Comparison of ENCODE assay signal across 10 mouse cellular contexts in genomic region chr11:59300185-59300584, GRCm38 (mm10). TPM values are rescaled to one million over a fixed set of nuclear protein-coding genes. Genes with fewer than 3 reads are reported as not detected.
DNase-seq lines count a peak whose midpoint lies in the region; ATAC-seq and TF ChIP-seq lines count a peak whose summit lies in the region.
"Had no signal": no experiment of that assay in that cellular context is flagged by ENCODE, and none has a peak within 500 bp of the region (broad histone marks: within the 10 kb centered on the region; RNA-seq: fewer than 3 reads in every experiment).

No protein-coding gene starts in this region.

- peak; percentile 42 for DNase-seq in hindbrain, embryonic 11.5 days (ENCODE audit: low spot score)
- no peak for DNase-seq in hindbrain, embryonic 10.5 days (ENCODE audit: low spot score)
- peak; percentile 31 for DNase-seq in thymus, adult 2 months
- DNase-seq in thymus, adult 18-20 months = no peak
- no peak for DNase-seq in Muller cell, postnatal 12 days (ENCODE audit: inconsistent ontology term)
- DNase-seq: cerebellum, adult 9-11 months; liver, embryonic 13.5 days had no signal

- no peak overlapping the region for H3K4me2 ChIP-seq in hindbrain, embryonic 11.5 days (replicated peaks; ENCODE audit: low read depth, low read length)
- H3K4me2 ChIP-seq in heart, embryonic 11.5 days = no peak overlapping the region
- H3K4me2 ChIP-seq: heart, embryonic 15.5 days; liver, embryonic 13.5 days had no signal

- H3K9me3 ChIP-seq in hindbrain, embryonic 11.5 days (ENCODE audit: control insufficient read depth, low read length) = no peaks in the 10 kb centered on the region
- H3K9me3 ChIP-seq in hindbrain, embryonic 10.5 days = no peaks in the 10 kb centered on the region
- no peaks in the 10 kb centered on the region for H3K9me3 ChIP-seq in heart, embryonic 11.5 days (replicated peaks; ENCODE audit: control insufficient read depth, low read length)
- H3K9me3 ChIP-seq: heart, embryonic 15.5 days; liver, embryonic 13.5 days had no signal

- H3K27ac ChIP-seq in hindbrain, embryonic 11.5 days (ENCODE audit: low read depth, low read length) = no peak overlapping the region
- no peak overlapping the region for H3K27ac ChIP-seq in hindbrain, embryonic 10.5 days
- no peak overlapping the region for H3K27ac ChIP-seq in thymus, adult 2 months (ENCODE audit: control insufficient read depth, insufficient read depth, low read length)
- no peak overlapping the region for H3K27ac ChIP-seq in embryonic fibroblast, embryonic 13.5 days (ENCODE audit: insufficient read depth, low read length)
- H3K27ac ChIP-seq in heart, embryonic 11.5 days (ENCODE audit: low read depth, low read length) = no peak overlapping the region
- H3K27ac ChIP-seq: heart, embryonic 15.5 days; liver, embryonic 13.5 days had no signal

- no peaks in the 10 kb centered on the region for H3K36me3 ChIP-seq in hindbrain, embryonic 11.5 days (ENCODE audit: control insufficient read depth, insufficient read depth, low read length)
- no peaks in the 10 kb centered on the region for H3K36me3 ChIP-seq in hindbrain, embryonic 10.5 days
- H3K36me3 ChIP-seq in thymus, adult 2 months (ENCODE audit: control insufficient read depth, insufficient read depth, low read length) = no peaks in the 10 kb centered on the region
- no peaks in the 10 kb centered on the region for H3K36me3 ChIP-seq in heart, embryonic 11.5 days (ENCODE audit: control insufficient read depth, insufficient read depth, low read length)
- H3K36me3 ChIP-seq: heart, embryonic 15.5 days; liver, embryonic 13.5 days had no signal

- TF ChIP-seq CTCF in thymus, adult 2 months (IDR thresholded peaks at IDR 0.05; ENCODE audit: borderline replicate concordance, control insufficient read depth, extremely low read depth, insufficient read depth, low read length, poor library complexity) = no peak
- TF ChIP-seq CTCF in embryonic fibroblast, embryonic 13.5 days (IDR thresholded peaks at IDR 0.05; ENCODE audit: borderline replicate concordance, insufficient read depth, low read length) = 0 out of 2 replicates have a peak, but pooled peaks have one; percentile 9

- H3K9ac ChIP-seq in hindbrain, embryonic 11.5 days (ENCODE audit: low read depth, low read length) = no peak overlapping the region
- no peak overlapping the region for H3K9ac ChIP-seq in heart, embryonic 11.5 days (ENCODE audit: low read depth, low read length)
- H3K9ac ChIP-seq: heart, embryonic 15.5 days; liver, embryonic 13.5 days had no signal

- no peaks in the 10 kb centered on the region; the same call in 1 of the 2 replicates for H3K4me1 ChIP-seq in hindbrain, embryonic 11.5 days (replicated peaks; ENCODE audit: control insufficient read depth, insufficient read depth, low read length)
- H3K4me1 ChIP-seq in hindbrain, embryonic 10.5 days (replicated peaks) = peaks cover 9% of the 10 kb centered on the region
- no peaks in the 10 kb centered on the region for H3K4me1 ChIP-seq in thymus, adult 2 months (replicated peaks; ENCODE audit: control insufficient read depth, insufficient read depth, low read length)
- no peaks in the 10 kb centered on the region for H3K4me1 ChIP-seq in embryonic fibroblast, embryonic 13.5 days (ENCODE audit: control insufficient read depth, insufficient read depth, low read length)
- H3K4me1 ChIP-seq in heart, embryonic 11.5 days (ENCODE audit: control insufficient read depth, insufficient read depth, low read length) = peaks cover 2% of the 10 kb centered on the region; the same call in 1 of the 2 replicates
- H3K4me1 ChIP-seq: liver, embryonic 13.5 days had no signal

- H3K27me3 ChIP-seq in hindbrain, embryonic 11.5 days (ENCODE audit: control insufficient read depth, insufficient read depth, low read length) = peaks cover 21% of the 10 kb centered on the region
- peaks cover 85% of the 10 kb centered on the region for H3K27me3 ChIP-seq in hindbrain, embryonic 10.5 days (ENCODE audit: insufficient read depth, poor library complexity, severe bottlenecking)
- no peaks in the 10 kb centered on the region; the same call in 1 of the 2 replicates for H3K27me3 ChIP-seq in thymus, adult 2 months (ENCODE audit: control insufficient read depth, insufficient read depth, low read length)
- H3K27me3 ChIP-seq in heart, embryonic 11.5 days (ENCODE audit: control insufficient read depth, insufficient read depth, low read length) = peaks cover 67% of the 10 kb centered on the region

- 30% methylated on average over 3 of the region's 3 CpGs for WGBS in hindbrain, embryonic 11.5 days
- 27% methylated on average over 3 of the region's 3 CpGs for WGBS in hindbrain, embryonic 10.5 days
- 13% methylated on average over 3 of the region's 3 CpGs for WGBS in thymus, adult 2 months
- 23% methylated on average over 3 of the region's 3 CpGs for WGBS in heart, embryonic 11.5 days (ENCODE audit: insufficient replicate concordance)

- no peak overlapping the region for H3K4me3 ChIP-seq in hindbrain, embryonic 11.5 days (ENCODE audit: low read depth, low read length)
- no peak overlapping the region for H3K4me3 ChIP-seq in hindbrain, embryonic 10.5 days
- no peak overlapping the region for H3K4me3 ChIP-seq in thymus, adult 2 months (ENCODE audit: control insufficient read depth, insufficient read depth, low read length)
- no peak overlapping the region for H3K4me3 ChIP-seq in embryonic fibroblast, embryonic 13.5 days (ENCODE audit: insufficient read depth, low read length)
- H3K4me3 ChIP-seq in heart, embryonic 11.5 days (ENCODE audit: low read depth, low read length) = no peak overlapping the region
- H3K4me3 ChIP-seq: heart, embryonic 15.5 days; liver, embryonic 13.5 days had no signal

- TF ChIP-seq POLR2A in thymus, adult 2 months (IDR thresholded peaks at IDR 0.05; ENCODE audit: control insufficient read depth, extremely low read depth, insufficient read depth, low read length, poor library complexity) = no peak
- no peak for TF ChIP-seq POLR2A in embryonic fibroblast, embryonic 13.5 days (IDR thresholded peaks at IDR 0.05; ENCODE audit: low read depth, low read length)

- ATAC-seq in hindbrain, embryonic 11.5 days (ENCODE audit: low FRiP score) = no peak
- no peak for ATAC-seq in heart, embryonic 11.5 days (replicated peaks; ENCODE audit: insufficient number of reproducible peaks, low FRiP score, low TSS enrichment)

RNA-seq across cellular contexts. Expression of gene Wnt9a, which starts 6.5 kb away (rescaled TPM):
- 2.7 and 3.8 TPM in 2 replicates for polyA plus RNA-seq in hindbrain, embryonic 11.5 days (2014; fragmentation: Nextera tagmentation; extraction: Ambion mirVana)
- polyA plus RNA-seq in hindbrain, embryonic 10.5 days (2016; fragmentation: Nextera tagmentation; extraction: Ambion mirVana) = 9.8 and 10.7 TPM in 2 replicates
- polyA plus RNA-seq in thymus, adult 2 months (2012; rRNA removed) = 1.3 and 2.2 TPM in 2 replicates
- 7.5 and 7.6 TPM in 2 replicates for polyA plus RNA-seq in embryonic fibroblast, embryonic 13.5 days (2011; ENCODE audit: insufficient read length, low read depth, missing spikeins)
- polyA plus RNA-seq in heart, embryonic 11.5 days (2014; fragmentation: Nextera tagmentation; extraction: Ambion mirVana) = 1.3 and 1.6 TPM in 2 replicates

RNA-seq across cellular contexts. Expression of gene Wnt3a, which starts 9.6 kb away (rescaled TPM):
- 3.9 and 4.0 TPM in 2 replicates for polyA plus RNA-seq in hindbrain, embryonic 11.5 days (2014; fragmentation: Nextera tagmentation; extraction: Ambion mirVana)
- 14.2 and 18.2 TPM in 2 replicates for polyA plus RNA-seq in hindbrain, embryonic 10.5 days (2016; fragmentation: Nextera tagmentation; extraction: Ambion mirVana)
- polyA plus RNA-seq in thymus, adult 2 months (2012; rRNA removed) = 0.28 TPM in 1 of 2 replicates, not detected in the other
- polyA plus RNA-seq in embryonic fibroblast, embryonic 13.5 days (2011; ENCODE audit: insufficient read length, low read depth, missing spikeins) = not detected in 2 replicates
- polyA plus RNA-seq in heart, embryonic 11.5 days (2014; fragmentation: Nextera tagmentation; extraction: Ambion mirVana) = not detected in 2 replicates
- polyA plus RNA-seq: heart, embryonic 15.5 days; liver, embryonic 13.5 days had no signal

Comparison
In these comparisons a context has a peak if more than half of its experiments do, and no peak if none do; other contexts are left out.
1. DNase-seq: peak in hindbrain, embryonic 11.5 days (single experiment) and thymus, adult 2 months (single experiment); none in hindbrain, embryonic 10.5 days (single experiment), thymus, adult 18-20 months (0 of 2) and Muller cell, postnatal 12 days (single experiment).